13 mouse cellular contexts compared by ENCODE assay signal in genomic region chr7:101487102-101487501, GRCm38 (mm10).
"Had no signal": no experiment of that assay in that cellular context is flagged by ENCODE, and none has a peak within 500 bp of the region (broad histone marks: within the 10 kb centered on the region; RNA-seq: fewer than 3 reads in every experiment).

No protein-coding gene starts in this region.

- ATAC-seq: inflammation-experienced regulatory T-cells, adult 6 months had no signal

- H3K27me3 ChIP-seq: limb, embryonic 12.5 days; neural tube, embryonic 12.5 days had no signal

- H3K36me3 ChIP-seq: limb, embryonic 12.5 days; midbrain, embryonic 10.5 days; neural tube, embryonic 12.5 days had no signal

- H3K9me3 ChIP-seq: limb, embryonic 12.5 days; midbrain, embryonic 10.5 days; neural tube, embryonic 12.5 days had no signal

- H3K4me3 ChIP-seq: limb, embryonic 12.5 days; midbrain, embryonic 10.5 days; myocyte; neural tube, embryonic 12.5 days had no signal

- DNase-seq: kidney, adult 8-10 months; kidney, postnatal 25 days; liver; lung, adult 18-20 months; midbrain, embryonic 14.5 days; right cerebral cortex, postnatal 4 days; spleen, adult 18-20 months had no signal

- H3K4me2 ChIP-seq: limb, embryonic 12.5 days; neural tube, embryonic 12.5 days had no signal

- H3K9ac ChIP-seq: limb, embryonic 12.5 days; liver, embryonic 14.5 days; neural tube, embryonic 12.5 days had no signal

- H3K27ac ChIP-seq: limb, embryonic 12.5 days; liver, embryonic 14.5 days; midbrain, embryonic 10.5 days; neural tube, embryonic 12.5 days had no signal
